Mouse (Mus musculus): Measurements from ENCODE around the gene Susd1. TPM values are rescaled to one million over a fixed set of nuclear protein-coding genes. Genes with fewer than 3 reads are reported as not detected.
A peak's percentile ranks its signal among the peaks of the same experiment; 100 is the strongest.

The Susd1 gene
- polyA plus RNA-seq, 1 experiment from 2014 or later = 10.6 TPM

- ATAC-seq (ENCODE audit: low read depth) = no peak
- Histone ChIP-seq H3K27ac (ENCODE audit: low read length) (no peak overlapping the region), H3K27me3 (ENCODE audit: control insufficient read depth, insufficient read depth, low read depth, low read length) (no peaks in the 10 kb centered on the region), H3K9ac (ENCODE audit: low read depth, low read length) (no peak overlapping the region), H3K9me3 (replicated peaks; ENCODE audit: control insufficient read depth, low read length) (no peaks in the 10 kb centered on the region), H3K4me3 (ENCODE audit: low read depth, low read length) (no peak overlapping the region), H3K4me1 (ENCODE audit: control insufficient read depth, low read depth, low read length) (peaks cover 26% of the 10 kb centered on the region), H3K36me3 (ENCODE audit: control insufficient read depth, insufficient read depth) (no peaks in the 10 kb centered on the region), H3K4me2 (ENCODE audit: low read depth, low read length) (no peak overlapping the region)
- WGBS (ENCODE audit: insufficient replicate concordance) = 37% methylated on average over 4 of the region's 4 CpGs
These were observed 5.7 kb upstream of the Susd1 start for GRCm38 (mm10) chr4:59444085-59444484.

GRCm38 (mm10) chr4:59441265-59441664 is 2.8 kb upstream of the Susd1 start:
- H3K9me3 ChIP-seq (replicated peaks; ENCODE audit: control insufficient read depth, low read length) = no peaks in the 10 kb centered on the region
- no peak overlapping the region for H3K9ac ChIP-seq (ENCODE audit: low read depth, low read length)
- H3K4me2 ChIP-seq (ENCODE audit: low read depth, low read length) = no peak overlapping the region
- no peak overlapping the region for H3K4me3 ChIP-seq (ENCODE audit: low read depth, low read length)
- no peaks in the 10 kb centered on the region for H3K36me3 ChIP-seq (ENCODE audit: control insufficient read depth, insufficient read depth)
- 24% methylated on average over 1 of the region's 1 CpGs for WGBS (ENCODE audit: insufficient replicate concordance)
- peak overlapping the region; percentile 82 for H3K27ac ChIP-seq (ENCODE audit: low read length)
- peaks cover 46% of the 10 kb centered on the region for H3K4me1 ChIP-seq (ENCODE audit: control insufficient read depth, low read depth, low read length)
- no peaks in the 10 kb centered on the region for H3K27me3 ChIP-seq (ENCODE audit: control insufficient read depth, insufficient read depth, low read depth, low read length)
- ATAC-seq (ENCODE audit: low read depth) = no peak

GRCm38 (mm10) chr4:59439960-59440359 is 1.5 kb upstream of the Susd1 start:
- peaks cover 44% of the 10 kb centered on the region for H3K4me1 ChIP-seq (ENCODE audit: control insufficient read depth, low read depth, low read length)
- no peaks in the 10 kb centered on the region for H3K27me3 ChIP-seq (ENCODE audit: control insufficient read depth, insufficient read depth, low read depth, low read length)
- ATAC-seq (ENCODE audit: low read depth) = peak; percentile 82
- H3K9me3 ChIP-seq (replicated peaks; ENCODE audit: control insufficient read depth, low read length) = no peaks in the 10 kb centered on the region
- no peak overlapping the region for H3K9ac ChIP-seq (ENCODE audit: low read depth, low read length)
- H3K4me3 ChIP-seq (ENCODE audit: low read depth, low read length) = peak overlapping the region; percentile 12; the same call in 1 of the 2 replicates
- 3% methylated on average over 2 of the region's 2 CpGs for WGBS (ENCODE audit: insufficient replicate concordance)
- H3K4me2 ChIP-seq (ENCODE audit: low read depth, low read length) = peak overlapping the region; percentile 95
- H3K36me3 ChIP-seq (ENCODE audit: control insufficient read depth, insufficient read depth) = no peaks in the 10 kb centered on the region
- H3K27ac ChIP-seq (ENCODE audit: low read length) = peak overlapping the region; percentile 82

GRCm38 (mm10) chr4:59439041-59439440 is 608 bp upstream of the Susd1 start:
- Histone ChIP-seq H3K4me2 (ENCODE audit: low read depth, low read length) (peak overlapping the region; percentile 95), H3K4me3 (ENCODE audit: low read depth, low read length) (peak overlapping the region; percentile 72), H3K9ac (ENCODE audit: low read depth, low read length) (peak overlapping the region; percentile 74), H3K27me3 (ENCODE audit: control insufficient read depth, insufficient read depth, low read depth, low read length) (no peaks in the 10 kb centered on the region), H3K9me3 (replicated peaks; ENCODE audit: control insufficient read depth, low read length) (no peaks in the 10 kb centered on the region), H3K36me3 (ENCODE audit: control insufficient read depth, insufficient read depth) (no peaks in the 10 kb centered on the region), H3K27ac (ENCODE audit: low read length) (peak overlapping the region; percentile 82), H3K4me1 (ENCODE audit: control insufficient read depth, low read depth, low read length) (peaks cover 47% of the 10 kb centered on the region)
- 2% methylated on average over 5 of the region's 5 CpGs for WGBS (ENCODE audit: insufficient replicate concordance)
- ATAC-seq (ENCODE audit: low read depth) = no peak

GRCm38 (mm10) chr4:59435951-59436350 is 2.5 kb downstream of the Susd1 start:
- Histone ChIP-seq H3K9me3 (replicated peaks; ENCODE audit: control insufficient read depth, low read length) (no peaks in the 10 kb centered on the region), H3K9ac (ENCODE audit: low read depth, low read length) (no peak overlapping the region), H3K27ac (ENCODE audit: low read length) (no peak overlapping the region), H3K36me3 (ENCODE audit: control insufficient read depth, insufficient read depth) (no peaks in the 10 kb centered on the region), H3K27me3 (ENCODE audit: control insufficient read depth, insufficient read depth, low read depth, low read length) (no peaks in the 10 kb centered on the region), H3K4me3 (ENCODE audit: low read depth, low read length) (no peak overlapping the region), H3K4me1 (ENCODE audit: control insufficient read depth, low read depth, low read length) (peaks cover 51% of the 10 kb centered on the region), H3K4me2 (ENCODE audit: low read depth, low read length) (no peak overlapping the region)
- no peak for ATAC-seq (ENCODE audit: low read depth)
- WGBS (ENCODE audit: insufficient replicate concordance) = 36% methylated on average over 4 of the region's 4 CpGs

GRCm38 (mm10) chr4:59434039-59434438 is 4.4 kb downstream of the Susd1 start:
- no peaks in the 10 kb centered on the region for H3K27me3 ChIP-seq (ENCODE audit: control insufficient read depth, insufficient read depth, low read depth, low read length)
- H3K9me3 ChIP-seq (replicated peaks; ENCODE audit: control insufficient read depth, low read length) = no peaks in the 10 kb centered on the region
- no peak overlapping the region for H3K9ac ChIP-seq (ENCODE audit: low read depth, low read length)
- H3K36me3 ChIP-seq (ENCODE audit: control insufficient read depth, insufficient read depth) = no peaks in the 10 kb centered on the region
- H3K4me1 ChIP-seq (ENCODE audit: control insufficient read depth, low read depth, low read length) = peaks cover 34% of the 10 kb centered on the region
- H3K4me3 ChIP-seq (ENCODE audit: low read depth, low read length) = no peak overlapping the region
- no peak for ATAC-seq (ENCODE audit: low read depth)
- 47% methylated on average over 3 of the region's 3 CpGs for WGBS (ENCODE audit: insufficient replicate concordance)
- H3K4me2 ChIP-seq (ENCODE audit: low read depth, low read length) = no peak overlapping the region
- 0 out of 2 replicates have a peak overlapping the region, but pooled peaks have one; percentile 17 for H3K27ac ChIP-seq (ENCODE audit: low read length)

- H3K9ac ChIP-seq (ENCODE audit: low read depth, low read length) = no peak overlapping the region
- 0 out of 2 replicates have a peak overlapping the region, but pooled peaks have one; percentile 6 for H3K27ac ChIP-seq (ENCODE audit: low read length)
- 43% methylated on average over 6 of the region's 6 CpGs for WGBS (ENCODE audit: insufficient replicate concordance)
- H3K4me3 ChIP-seq (ENCODE audit: low read depth, low read length) = no peak overlapping the region
- H3K4me1 ChIP-seq (ENCODE audit: control insufficient read depth, low read depth, low read length) = peaks cover 15% of the 10 kb centered on the region
- H3K36me3 ChIP-seq (ENCODE audit: control insufficient read depth, insufficient read depth) = no peaks in the 10 kb centered on the region
- H3K27me3 ChIP-seq (ENCODE audit: control insufficient read depth, insufficient read depth, low read depth, low read length) = no peaks in the 10 kb centered on the region
- ATAC-seq (ENCODE audit: low read depth) = no peak
- H3K9me3 ChIP-seq (replicated peaks; ENCODE audit: control insufficient read depth, low read length) = no peaks in the 10 kb centered on the region
- no peak overlapping the region for H3K4me2 ChIP-seq (ENCODE audit: low read depth, low read length)
These were observed 9.3 kb downstream of the Susd1 start for GRCm38 (mm10) chr4:59429128-59429527.

GRCm38 (mm10) chr4:59426429-59426828 is 12.0 kb downstream of the Susd1 start:
- Histone ChIP-seq H3K9me3 (replicated peaks; ENCODE audit: control insufficient read depth, low read length) (no peaks in the 10 kb centered on the region), H3K27me3 (ENCODE audit: control insufficient read depth, insufficient read depth, low read depth, low read length) (no peaks in the 10 kb centered on the region), H3K27ac (ENCODE audit: low read length) (no peak overlapping the region), H3K9ac (ENCODE audit: low read depth, low read length) (no peak overlapping the region), H3K4me2 (ENCODE audit: low read depth, low read length) (no peak overlapping the region), H3K4me1 (ENCODE audit: control insufficient read depth, low read depth, low read length) (peaks cover 4% of the 10 kb centered on the region), H3K4me3 (ENCODE audit: low read depth, low read length) (no peak overlapping the region), H3K36me3 (ENCODE audit: control insufficient read depth, insufficient read depth) (no peaks in the 10 kb centered on the region; the same call in 1 of the 2 replicates)
- ATAC-seq (ENCODE audit: low read depth) = no peak
- 71% methylated on average over 5 of the region's 5 CpGs for WGBS (ENCODE audit: insufficient replicate concordance)

GRCm38 (mm10) chr4:59422808-59423207 is 15.6 kb downstream of the Susd1 start:
- H3K4me2 ChIP-seq (ENCODE audit: low read depth, low read length) = no peak overlapping the region

More at GRCm38 (mm10) chr4:59422808-59423207, 15.6 kb downstream of the Susd1 start:
- Histone ChIP-seq H3K27me3 (ENCODE audit: control insufficient read depth, insufficient read depth, low read depth, low read length) (no peaks in the 10 kb centered on the region), H3K9ac (ENCODE audit: low read depth, low read length) (no peak overlapping the region), H3K27ac (ENCODE audit: low read length) (no peak overlapping the region), H3K4me3 (ENCODE audit: low read depth, low read length) (no peak overlapping the region), H3K9me3 (replicated peaks; ENCODE audit: control insufficient read depth, low read length) (no peaks in the 10 kb centered on the region), H3K4me1 (ENCODE audit: control insufficient read depth, low read depth, low read length) (no peaks in the 10 kb centered on the region), H3K36me3 (ENCODE audit: control insufficient read depth, insufficient read depth) (no peaks in the 10 kb centered on the region; the same call in 1 of the 2 replicates)
- ATAC-seq (ENCODE audit: low read depth) = no peak

Measured in liver, embryonic 16.5 days (tissue).